Mouse (Mus musculus): ENCODE data around the gene Rarres2. TPM values are rescaled to one million over a fixed set of nuclear protein-coding genes. Genes with fewer than 3 reads are reported as not detected.

Rarres2 gene
- 53.4 and 57.0 TPM in 2 replicates for polyA plus RNA-seq (2015; fragmentation: Nextera tagmentation; extraction: Ambion mirVana)

DNA sequence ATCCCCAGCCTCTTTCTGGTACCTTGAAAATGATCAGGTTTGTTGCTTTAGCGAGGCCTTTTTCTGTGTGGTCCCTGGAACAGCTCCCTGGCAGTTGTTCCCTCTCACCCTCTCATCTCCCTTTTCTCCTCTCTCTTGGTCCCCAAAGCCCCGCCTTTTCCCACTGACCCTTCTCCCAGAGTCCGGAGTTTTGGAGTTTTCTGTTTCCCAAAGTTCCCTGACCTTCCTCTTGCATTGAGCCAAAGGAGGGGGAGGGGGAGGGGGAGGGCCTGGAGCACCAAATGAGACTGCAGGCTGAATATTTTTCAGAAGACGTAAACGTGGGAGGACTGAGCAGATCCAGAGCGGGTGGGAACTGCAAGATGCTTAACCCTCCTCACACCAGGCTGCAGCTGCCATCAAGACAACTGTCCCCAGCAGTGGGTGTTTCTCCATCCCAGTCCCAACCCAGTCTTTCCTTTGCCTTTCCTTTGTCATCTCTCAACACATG lies at the start of gene Rarres2:
TSS of gene Rarres2 (minus strand) at position 218 of the 490 bp plus-strand sequence.
- Histone ChIP-seq H3K4me2 (ENCODE audit: low read depth, low read length) (peak within 1 kb of the TSS; percentile 15; the same call in 1 of the 2 replicates), H3K9ac (ENCODE audit: low read depth, low read length) (no peak within 1 kb of the TSS), H3K27me3 (ENCODE audit: control insufficient read depth, insufficient read depth, low read depth, low read length) (no peaks in the 10 kb centered on the region), H3K9me3 (replicated peaks; ENCODE audit: control insufficient read depth, low read length) (no peaks in the 10 kb centered on the region), H3K27ac (ENCODE audit: low read length) (peak within 1 kb of the TSS; percentile 29; the same call in 1 of the 2 replicates), H3K4me1 (ENCODE audit: control insufficient read depth, low read depth, low read length) (peaks cover 6% of the 10 kb centered on the region), H3K4me3 (ENCODE audit: low read depth, low read length) (no peak within 1 kb of the TSS), H3K36me3 (ENCODE audit: control insufficient read depth, insufficient read depth) (no peaks in the 10 kb centered on the region)
- WGBS (ENCODE audit: insufficient replicate concordance): 42% methylated on average over 6 of the region's 6 CpGs
- ATAC-seq (ENCODE audit: low read depth): peak; percentile 63

DNA sequence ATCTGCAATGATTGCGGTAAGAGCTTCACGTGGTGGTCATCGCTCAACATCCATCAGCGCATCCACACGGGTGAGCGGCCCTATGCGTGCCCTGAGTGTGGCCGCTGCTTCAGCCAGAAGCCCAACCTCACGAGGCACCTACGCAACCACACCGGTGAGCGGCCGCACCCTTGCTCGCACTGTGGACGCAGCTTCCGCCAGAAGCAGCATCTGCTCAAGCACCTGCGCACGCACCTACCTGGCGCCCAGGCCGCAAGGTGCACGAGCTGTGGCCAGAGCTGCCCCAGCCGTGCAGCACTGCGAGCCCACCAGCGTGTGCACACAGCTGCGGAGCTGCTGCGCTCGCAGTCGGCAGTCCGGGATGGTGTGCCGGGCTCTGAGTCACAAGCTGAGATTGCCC lies 47.4 kb upstream of the Rarres2 start:
- H3K27me3 ChIP-seq (ENCODE audit: control insufficient read depth, insufficient read depth, low read depth, low read length): no peaks in the 10 kb centered on the region
- no peak for ATAC-seq (ENCODE audit: low read depth)
- no peaks in the 10 kb centered on the region for H3K9me3 ChIP-seq (replicated peaks; ENCODE audit: control insufficient read depth, low read length)
- 85% methylated on average over 30 of the region's 30 CpGs for WGBS (ENCODE audit: insufficient replicate concordance)
- H3K36me3 ChIP-seq (ENCODE audit: control insufficient read depth, insufficient read depth): no peaks in the 10 kb centered on the region; the same call in none of the 2 replicates
- H3K9ac ChIP-seq (ENCODE audit: low read depth, low read length): no peak overlapping the region
- H3K4me1 ChIP-seq (ENCODE audit: control insufficient read depth, low read depth, low read length): no peaks in the 10 kb centered on the region
- H3K4me3 ChIP-seq (ENCODE audit: low read depth, low read length): no peak overlapping the region
- no peak overlapping the region for H3K27ac ChIP-seq (ENCODE audit: low read length)
- H3K4me2 ChIP-seq (ENCODE audit: low read depth, low read length): no peak overlapping the region

DNA sequence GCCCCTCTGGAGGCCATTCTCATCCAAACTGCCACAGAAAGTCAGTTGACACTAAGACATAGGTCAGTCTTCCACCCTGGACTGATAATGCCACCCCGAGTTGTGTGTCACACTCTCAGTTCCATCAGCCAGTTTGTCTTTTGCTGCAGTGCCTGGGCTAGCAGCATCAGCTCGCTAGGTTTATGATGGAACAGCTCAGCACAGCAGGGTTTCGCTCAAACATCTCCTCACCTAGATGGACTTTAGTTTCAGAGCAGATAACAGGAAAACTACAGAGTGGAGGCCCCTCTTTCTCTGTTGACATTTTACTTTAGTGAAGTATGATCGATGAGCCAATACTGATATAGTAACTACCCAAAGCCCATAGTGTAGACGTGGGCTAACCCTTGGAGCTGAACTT lies 42.2 kb upstream of the Rarres2 start:
- Histone ChIP-seq H3K4me1 (ENCODE audit: control insufficient read depth, low read depth, low read length) (no peaks in the 10 kb centered on the region; the same call in 1 of the 2 replicates), H3K9ac (ENCODE audit: low read depth, low read length) (no peak overlapping the region), H3K4me3 (ENCODE audit: low read depth, low read length) (no peak overlapping the region), H3K36me3 (ENCODE audit: control insufficient read depth, insufficient read depth) (no peaks in the 10 kb centered on the region; the same call in none of the 2 replicates), H3K4me2 (ENCODE audit: low read depth, low read length) (no peak overlapping the region), H3K27me3 (ENCODE audit: control insufficient read depth, insufficient read depth, low read depth, low read length) (no peaks in the 10 kb centered on the region), H3K9me3 (replicated peaks; ENCODE audit: control insufficient read depth, low read length) (no peaks in the 10 kb centered on the region), H3K27ac (ENCODE audit: low read length) (no peak overlapping the region)
- peak; percentile 48; the same call in 1 of the 2 replicates for ATAC-seq (ENCODE audit: low read depth)
- 69% methylated on average over 5 of the region's 5 CpGs for WGBS (ENCODE audit: insufficient replicate concordance)

DNA sequence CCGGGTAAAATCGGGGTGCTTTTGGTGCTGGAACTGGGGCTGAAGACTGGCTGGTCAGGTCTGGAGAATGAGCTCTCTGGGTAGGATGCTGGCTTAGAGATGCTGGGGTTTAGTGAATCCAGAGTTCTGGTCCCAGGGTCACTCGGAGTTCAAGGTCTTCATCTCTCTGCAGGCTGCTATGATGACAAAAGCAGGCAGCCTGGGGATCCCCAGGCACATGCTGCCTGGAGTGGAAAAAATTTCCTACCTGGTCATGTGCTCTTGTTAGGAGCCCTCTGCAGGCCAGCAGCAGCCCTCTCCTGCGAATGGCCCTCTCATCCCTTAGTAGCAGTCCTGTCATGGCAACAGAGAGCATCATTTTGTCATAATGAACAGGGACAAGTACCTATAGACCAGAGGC lies 40.9 kb upstream of the Rarres2 start:
- Histone ChIP-seq H3K4me3 (ENCODE audit: low read depth, low read length) (no peak overlapping the region), H3K9ac (ENCODE audit: low read depth, low read length) (no peak overlapping the region), H3K4me1 (ENCODE audit: control insufficient read depth, low read depth, low read length) (no peaks in the 10 kb centered on the region; the same call in 1 of the 2 replicates), H3K36me3 (ENCODE audit: control insufficient read depth, insufficient read depth) (no peaks in the 10 kb centered on the region), H3K9me3 (replicated peaks; ENCODE audit: control insufficient read depth, low read length) (no peaks in the 10 kb centered on the region), H3K27me3 (ENCODE audit: control insufficient read depth, insufficient read depth, low read depth, low read length) (no peaks in the 10 kb centered on the region), H3K4me2 (ENCODE audit: low read depth, low read length) (no peak overlapping the region), H3K27ac (ENCODE audit: low read length) (no peak overlapping the region)
- no peak for ATAC-seq (ENCODE audit: low read depth)
- WGBS (ENCODE audit: insufficient replicate concordance): 61% methylated on average over 4 of the region's 4 CpGs

DNA sequence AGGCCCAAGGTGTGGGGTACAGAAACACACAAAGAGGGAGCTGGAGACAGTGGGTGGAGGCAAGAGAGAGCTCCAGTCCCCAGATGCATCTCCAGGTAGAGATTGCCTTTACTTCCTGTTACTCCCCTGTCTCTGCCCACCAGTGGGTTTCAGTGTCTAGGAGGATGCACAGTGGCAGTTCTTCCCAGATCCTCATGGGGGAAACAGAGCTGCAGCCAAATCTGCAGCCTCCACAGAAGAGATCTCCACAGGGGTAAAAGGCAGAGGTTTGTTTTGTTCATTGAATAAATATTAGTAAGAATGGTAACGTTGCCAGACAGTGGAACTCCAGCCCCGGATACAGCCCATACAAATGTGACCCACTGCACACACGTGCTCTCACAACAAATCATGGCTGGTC lies 38.1 kb upstream of the Rarres2 start:
- ATAC-seq (ENCODE audit: low read depth): no peak
- Histone ChIP-seq H3K4me3 (ENCODE audit: low read depth, low read length) (no peak overlapping the region), H3K27ac (ENCODE audit: low read length) (no peak overlapping the region), H3K4me2 (ENCODE audit: low read depth, low read length) (no peak overlapping the region), H3K9me3 (replicated peaks; ENCODE audit: control insufficient read depth, low read length) (no peaks in the 10 kb centered on the region), H3K36me3 (ENCODE audit: control insufficient read depth, insufficient read depth) (no peaks in the 10 kb centered on the region), H3K4me1 (ENCODE audit: control insufficient read depth, low read depth, low read length) (no peaks in the 10 kb centered on the region; the same call in 1 of the 2 replicates), H3K9ac (ENCODE audit: low read depth, low read length) (no peak overlapping the region), H3K27me3 (ENCODE audit: control insufficient read depth, insufficient read depth, low read depth, low read length) (no peaks in the 10 kb centered on the region)
- 59% methylated on average over 3 of the region's 3 CpGs for WGBS (ENCODE audit: insufficient replicate concordance)

DNA sequence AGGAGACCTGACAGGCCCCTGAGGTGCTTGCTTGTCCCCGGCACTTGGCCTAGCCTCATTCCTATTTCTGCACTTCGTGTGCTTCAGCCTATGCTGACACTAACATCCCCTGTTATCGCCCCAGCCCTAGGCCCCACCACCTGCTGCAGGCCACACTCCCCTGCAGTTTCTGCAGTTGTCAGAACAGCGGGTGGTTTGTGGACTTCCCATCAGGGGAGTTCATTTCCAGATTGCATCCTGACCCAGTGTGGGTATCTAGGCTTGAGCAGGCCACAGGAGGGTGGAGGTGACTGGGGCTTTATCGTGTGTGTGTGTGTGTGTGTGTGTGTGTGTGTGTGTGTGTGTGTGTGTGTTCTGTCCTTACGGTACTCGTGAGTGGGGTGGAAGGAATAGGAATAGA lies 36.9 kb upstream of the Rarres2 start:
- no peaks in the 10 kb centered on the region for H3K27me3 ChIP-seq (ENCODE audit: control insufficient read depth, insufficient read depth, low read depth, low read length)
- ATAC-seq (ENCODE audit: low read depth): 0 out of 2 replicates have a peak, but pooled peaks have one; percentile 11
- H3K9me3 ChIP-seq (replicated peaks; ENCODE audit: control insufficient read depth, low read length): no peaks in the 10 kb centered on the region
- H3K4me3 ChIP-seq (ENCODE audit: low read depth, low read length): no peak overlapping the region
- H3K36me3 ChIP-seq (ENCODE audit: control insufficient read depth, insufficient read depth): no peaks in the 10 kb centered on the region
- 32% methylated on average over 7 of the region's 7 CpGs for WGBS (ENCODE audit: insufficient replicate concordance)
- no peak overlapping the region for H3K9ac ChIP-seq (ENCODE audit: low read depth, low read length)
- H3K4me1 ChIP-seq (ENCODE audit: control insufficient read depth, low read depth, low read length): no peaks in the 10 kb centered on the region
- no peak overlapping the region for H3K27ac ChIP-seq (ENCODE audit: low read length)
- no peak overlapping the region for H3K4me2 ChIP-seq (ENCODE audit: low read depth, low read length)

DNA sequence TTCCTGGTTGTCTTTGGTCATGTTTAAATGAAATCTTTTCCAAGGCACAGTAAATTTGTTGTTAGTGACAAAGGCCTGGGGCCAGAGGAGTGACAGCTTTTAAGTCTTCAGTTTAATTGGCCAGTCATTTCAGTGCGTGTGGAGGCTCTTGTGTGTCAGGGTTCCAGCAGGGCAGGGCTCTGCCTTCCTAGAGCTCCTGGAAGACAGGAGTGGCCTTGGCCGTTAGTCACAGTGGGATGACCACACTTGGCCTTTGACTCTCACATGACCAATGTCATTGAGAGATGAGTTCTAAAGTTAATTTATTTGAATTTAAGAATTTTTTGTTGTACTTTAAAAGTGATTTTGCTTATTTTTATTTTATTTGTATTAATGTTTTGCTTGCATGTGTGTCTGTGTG lies 35.5 kb upstream of the Rarres2 start:
- H3K36me3 ChIP-seq (ENCODE audit: control insufficient read depth, insufficient read depth): no peaks in the 10 kb centered on the region
- WGBS (ENCODE audit: insufficient replicate concordance): 76% methylated on average over 2 of the region's 2 CpGs
- H3K9ac ChIP-seq (ENCODE audit: low read depth, low read length): no peak overlapping the region
- no peaks in the 10 kb centered on the region for H3K27me3 ChIP-seq (ENCODE audit: control insufficient read depth, insufficient read depth, low read depth, low read length)
- H3K9me3 ChIP-seq (replicated peaks; ENCODE audit: control insufficient read depth, low read length): no peaks in the 10 kb centered on the region
- ATAC-seq (ENCODE audit: low read depth): no peak
- no peak overlapping the region for H3K4me3 ChIP-seq (ENCODE audit: low read depth, low read length)
- no peak overlapping the region for H3K27ac ChIP-seq (ENCODE audit: low read length)
- no peak overlapping the region for H3K4me2 ChIP-seq (ENCODE audit: low read depth, low read length)
- H3K4me1 ChIP-seq (ENCODE audit: control insufficient read depth, low read depth, low read length): no peaks in the 10 kb centered on the region; the same call in 1 of the 2 replicates

DNA sequence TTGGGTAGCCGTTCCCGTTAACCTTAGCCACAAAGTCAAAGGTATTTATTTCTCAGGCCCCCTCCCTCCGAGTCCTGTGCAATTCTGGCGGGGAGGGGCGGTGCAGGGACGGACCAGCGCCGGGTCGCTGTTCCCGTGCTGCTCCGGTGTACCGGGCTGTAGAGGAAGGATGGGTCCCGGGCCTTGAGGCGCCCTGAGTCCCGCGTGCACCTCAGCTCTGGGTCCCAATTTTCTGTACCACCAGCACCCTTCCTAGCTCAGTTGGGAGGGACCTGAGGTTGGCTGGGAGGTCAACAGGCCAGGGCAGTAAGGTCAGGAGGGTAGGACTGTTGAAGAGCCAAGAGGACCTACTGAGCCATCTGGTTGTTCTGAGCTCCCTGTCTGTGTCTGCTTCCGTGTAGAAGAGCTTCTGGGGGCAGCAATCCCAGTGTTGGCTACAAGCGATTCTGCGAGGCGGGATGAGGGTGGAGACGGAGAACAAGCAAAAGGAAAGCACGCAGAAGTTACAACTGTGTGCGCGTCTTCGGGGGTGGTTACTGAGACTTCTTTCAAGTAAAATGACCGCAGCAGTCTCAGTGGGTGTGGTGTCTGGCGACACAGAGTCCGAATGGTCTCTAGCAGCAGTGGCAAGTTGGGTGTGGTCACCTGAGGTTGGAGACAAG lies 29.6 kb upstream of the Rarres2 start:
- Histone ChIP-seq H3K4me1 (ENCODE audit: control insufficient read depth, low read depth, low read length) (peaks cover 16% of the 10 kb centered on the region), H3K36me3 (ENCODE audit: control insufficient read depth, insufficient read depth) (peaks cover 10% of the 10 kb centered on the region), H3K9me3 (replicated peaks; ENCODE audit: control insufficient read depth, low read length) (no peaks in the 10 kb centered on the region), H3K4me2 (ENCODE audit: low read depth, low read length) (peak overlapping the region; percentile 92), H3K27ac (ENCODE audit: low read length) (peak overlapping the region; percentile 77), H3K27me3 (ENCODE audit: control insufficient read depth, insufficient read depth, low read depth, low read length) (no peaks in the 10 kb centered on the region), H3K9ac (ENCODE audit: low read depth, low read length) (peak overlapping the region; percentile 62), H3K4me3 (ENCODE audit: low read depth, low read length) (peak overlapping the region; percentile 67)
- WGBS (ENCODE audit: insufficient replicate concordance): under 1% methylated on average over 28 of the region's 28 CpGs
- ATAC-seq (ENCODE audit: low read depth): no peak; the same call in 1 of the 2 replicates
